Mouse (Mus musculus) ES-E14 (cell line): Measurements from ENCODE around the gene Tox3.

Experiments used
- CHD2 ChIP-seq: IDR thresholded peaks from 2 replicates; pipeline ENCODE4 v1.6.1; 2014; ENCODE audit warnings: mild to moderate bottlenecking, low read depth, low read length, inconsistent platforms
- HCFC1 ChIP-seq: IDR thresholded peaks from 2 replicates; pipeline ENCODE4 v1.6.1; 2012; ENCODE audit warnings: low read length, inconsistent platforms, borderline replicate concordance; ENCODE audit not compliant: insufficient read depth
- MAFK ChIP-seq: IDR thresholded peaks from 2 replicates; pipeline ENCODE4 v1.6.1; 2014; ENCODE audit warnings: mild to moderate bottlenecking, low read depth, low read length, inconsistent platforms; ENCODE audit not compliant: insufficient read depth
- ZC3H11A ChIP-seq: IDR thresholded peaks from 2 replicates; pipeline ENCODE4 v1.6.1; 2012; ENCODE audit warnings: low read depth, mild to moderate bottlenecking, inconsistent platforms, low read length, borderline replicate concordance
- ZNF384 ChIP-seq: IDR thresholded peaks from 2 replicates; pipeline ENCODE4 v1.6.1; 2012; ENCODE audit warnings: low read depth, low read length, inconsistent platforms

DNA sequence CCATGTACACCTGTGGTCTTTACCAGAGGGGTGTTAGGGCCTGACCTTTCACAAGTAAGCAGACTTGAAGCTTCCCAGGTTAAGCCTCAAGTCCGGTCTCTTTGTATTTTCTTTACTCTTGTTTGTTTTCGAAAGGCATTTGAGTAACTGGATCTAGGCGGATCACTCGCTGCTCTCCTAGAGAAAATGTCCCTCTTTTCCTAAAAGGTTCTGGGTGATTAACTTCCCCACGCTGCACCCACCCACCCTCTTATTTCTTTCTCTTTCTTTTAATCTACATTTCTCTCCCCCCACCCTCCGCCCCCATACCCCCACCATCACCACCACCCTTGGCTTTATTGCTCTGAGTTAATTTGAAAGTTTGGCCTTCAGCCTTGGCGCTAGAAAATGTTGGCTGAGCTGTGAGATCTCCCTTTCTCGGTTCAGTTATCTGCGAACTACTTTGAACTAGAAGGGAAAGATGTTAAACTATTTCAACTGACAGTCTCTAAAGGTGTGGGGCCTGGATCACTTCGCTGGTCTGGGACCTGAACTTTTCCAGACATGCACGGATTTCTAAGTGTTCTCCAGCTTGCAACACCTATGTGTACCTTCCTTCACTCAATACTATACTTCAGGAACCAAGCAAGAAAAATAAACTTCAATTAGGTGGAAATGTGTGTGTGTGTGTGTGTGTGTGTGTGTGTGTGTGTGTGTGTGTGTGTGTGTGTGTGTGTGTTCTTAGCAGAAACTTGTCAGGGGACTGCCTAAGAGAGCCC lies 962 bp upstream of the Tox3 start:
- no peak for TF ChIP-seq MAFK
- no peak for TF ChIP-seq HCFC1
- TF ChIP-seq ZNF384 = no peak
- TF ChIP-seq ZC3H11A = no peak
- TF ChIP-seq CHD2 = no peak
